Mouse (Mus musculus) midbrain, embryonic 16.5 days (tissue): ENCODE results near the gene Cop1. TPM values are rescaled to one million over a fixed set of nuclear protein-coding genes. Genes with fewer than 3 reads are reported as not detected.

ENCODE experiments used
- ATAC-seq: fragments of 200-750 bp; cut with Nextera tagmentation; 2 replicates; pipeline ENCODE4 v1.8.0; 2017; ENCODE audit warnings: moderate TSS enrichment
- H3K27ac ChIP-seq: fragments of 300-500 bp; sonication (generic); 2 replicates; pipeline ENCODE4 v1.5.1; 2014; ENCODE audit warnings: mild to moderate bottlenecking, low read length, mixed read lengths
- H3K27me3 ChIP-seq: fragments of 300-500 bp; sonication (generic); 2 replicates; pipeline ENCODE4 v1.6.1; 2014; ENCODE audit warnings: low read depth, low read length, mixed read lengths; ENCODE audit not compliant: control insufficient read depth, insufficient read depth
- H3K36me3 ChIP-seq: fragments of 300-500 bp; sonication (generic); 2 replicates; pipeline ENCODE4 v1.6.1; 2014; ENCODE audit warnings: mild to moderate bottlenecking, low read length, moderate library complexity, mixed read lengths; ENCODE audit not compliant: control insufficient read depth, insufficient read depth
- H3K4me1 ChIP-seq: fragments of 300-500 bp; sonication (generic); 2 replicates; pipeline ENCODE4 v1.6.1; 2014; ENCODE audit warnings: mild to moderate bottlenecking, low read length, mixed read lengths; ENCODE audit not compliant: control insufficient read depth, insufficient read depth
- H3K4me2 ChIP-seq: fragments of 300-500 bp; sonication (generic); 2 replicates; pipeline ENCODE4 v1.6.1; 2014; ENCODE audit warnings: mild to moderate bottlenecking, low read length, mixed read lengths
- H3K4me3 ChIP-seq: fragments of 300-500 bp; sonication (generic); 2 replicates; pipeline ENCODE4 v1.5.1; 2014; ENCODE audit warnings: low read depth, mild to moderate bottlenecking, low read length, moderate library complexity, mixed read lengths
- H3K9ac ChIP-seq: fragments of 300-500 bp; sonication (generic); 2 replicates; pipeline ENCODE4 v1.6.1; 2014; ENCODE audit warnings: low read depth, low read length, mixed read lengths
- H3K9me3 ChIP-seq: fragments of 300-500 bp; sonication (generic); replicated peaks from 2 replicates; pipeline ENCODE4 v1.6.1; 2014; ENCODE audit warnings: mild to moderate bottlenecking, low read length, mixed read lengths; ENCODE audit not compliant: control insufficient read depth, poor library complexity, severe bottlenecking
- WGBS: fragments of 180-500 bp; shearing (Covaris S2); extraction: QIAGEN DNeasy Blood & Tissue Kit; methylation state at CpG from one replicate; pipeline ENCODE4 v1.1.7; 2014; 5-methylcytosine and 5-hydroxymethylcytosine counted together
- polyA plus RNA-seq: library from polyadenylated mRNA; unstranded; fragments of >200 nt; fragmentation: Nextera tagmentation; extraction: Ambion mirVana; gene quantifications from 2 replicates; pipeline ENCODE4 v1.2.1, GENCODE M21; 2015

The Cop1 gene
- polyA plus RNA-seq, 1 experiment from 2014 or later = 14.0 TPM

DNA sequence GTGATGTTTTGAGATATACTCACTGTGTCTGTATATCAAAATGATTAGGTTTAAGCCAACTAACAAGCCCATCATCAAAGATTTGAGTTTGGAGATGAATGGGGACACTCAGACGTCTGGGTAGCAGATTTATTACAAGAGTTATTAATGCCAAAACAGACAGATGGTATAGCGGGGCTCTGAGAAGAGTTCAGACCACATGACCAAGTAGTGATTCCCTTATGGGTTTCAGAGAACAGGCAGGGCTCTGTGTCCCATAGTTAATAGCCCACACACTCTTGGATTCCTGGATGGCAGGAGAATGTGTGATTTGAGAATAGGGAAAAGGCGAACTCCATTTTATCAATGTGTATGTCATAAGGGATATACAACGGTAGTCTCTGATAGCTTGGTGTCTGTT, 98.9 kb downstream of the Cop1 start:
- no peak for ATAC-seq
- Histone ChIP-seq H3K4me3 (no peak overlapping the region), H3K27me3 (no peaks in the 10 kb centered on the region), H3K9me3 (no peaks in the 10 kb centered on the region), H3K4me2 (no peak overlapping the region), H3K4me1 (no peaks in the 10 kb centered on the region), H3K36me3 (peaks cover 5% of the 10 kb centered on the region), H3K27ac (no peak overlapping the region), H3K9ac (no peak overlapping the region)
- WGBS = 76% methylated on average over 4 of the region's 4 CpGs

DNA sequence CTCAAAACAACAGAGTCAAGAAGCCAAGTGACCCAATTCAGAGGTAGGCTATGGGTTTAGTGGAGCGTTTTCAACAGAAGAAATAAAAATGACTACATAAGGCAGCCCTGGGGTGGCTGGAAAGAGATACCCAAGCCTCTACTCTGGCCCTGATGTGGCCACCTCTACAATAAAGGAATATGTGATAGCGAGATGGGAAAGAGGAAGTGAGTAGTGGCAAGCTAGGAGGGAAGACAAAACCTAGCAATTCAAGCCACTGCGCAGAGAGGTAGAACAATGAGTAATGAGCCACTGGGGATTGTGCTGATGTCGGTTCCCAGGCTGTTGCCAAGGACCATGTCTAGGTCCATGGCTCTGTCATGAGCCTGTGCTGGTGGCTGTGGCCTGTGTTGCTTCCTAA, 102.0 kb downstream of the Cop1 start:
- 90% methylated on average over 4 of the region's 4 CpGs for WGBS
- ATAC-seq = no peak; the same call in 1 of the 2 replicates
- no peak overlapping the region for H3K4me2 ChIP-seq

DNA sequence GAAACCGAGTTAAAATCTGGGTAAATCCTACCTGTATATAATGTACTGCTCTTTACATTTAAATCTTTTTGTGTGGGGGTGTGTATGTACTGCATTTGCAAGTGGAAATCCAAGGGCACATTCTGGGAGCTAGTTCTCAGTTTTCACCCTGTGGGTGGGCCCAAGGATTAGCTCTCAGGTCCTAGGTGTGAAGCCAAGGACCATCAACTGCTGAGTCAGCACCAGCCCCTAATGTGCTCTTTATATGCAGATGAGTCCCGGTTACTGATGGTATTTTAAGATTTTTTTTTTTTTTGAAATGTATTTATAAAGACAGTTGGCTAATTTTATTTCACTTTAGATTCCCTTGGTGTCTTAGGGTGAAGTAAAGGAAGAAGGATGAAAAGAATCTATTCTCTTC, 110.2 kb downstream of the Cop1 start:
- H3K27me3 ChIP-seq = no peaks in the 10 kb centered on the region
- no peak overlapping the region for H3K27ac ChIP-seq
- H3K4me3 ChIP-seq = no peak overlapping the region
- no peaks in the 10 kb centered on the region for H3K9me3 ChIP-seq
- H3K4me2 ChIP-seq = no peak overlapping the region
- ATAC-seq = no peak
- H3K36me3 ChIP-seq = peaks cover 10% of the 10 kb centered on the region
- 81% methylated on average over 2 of the region's 2 CpGs for WGBS
- no peaks in the 10 kb centered on the region for H3K4me1 ChIP-seq
- H3K9ac ChIP-seq = no peak overlapping the region

More for the DNA sequence above, 102.0 kb downstream of the Cop1 start:
- Histone ChIP-seq H3K4me3 (no peak overlapping the region), H3K9ac (no peak overlapping the region), H3K36me3 (peaks cover 5% of the 10 kb centered on the region), H3K9me3 (no peaks in the 10 kb centered on the region), H3K27me3 (no peaks in the 10 kb centered on the region), H3K4me1 (no peaks in the 10 kb centered on the region), H3K27ac (no peak overlapping the region)

DNA sequence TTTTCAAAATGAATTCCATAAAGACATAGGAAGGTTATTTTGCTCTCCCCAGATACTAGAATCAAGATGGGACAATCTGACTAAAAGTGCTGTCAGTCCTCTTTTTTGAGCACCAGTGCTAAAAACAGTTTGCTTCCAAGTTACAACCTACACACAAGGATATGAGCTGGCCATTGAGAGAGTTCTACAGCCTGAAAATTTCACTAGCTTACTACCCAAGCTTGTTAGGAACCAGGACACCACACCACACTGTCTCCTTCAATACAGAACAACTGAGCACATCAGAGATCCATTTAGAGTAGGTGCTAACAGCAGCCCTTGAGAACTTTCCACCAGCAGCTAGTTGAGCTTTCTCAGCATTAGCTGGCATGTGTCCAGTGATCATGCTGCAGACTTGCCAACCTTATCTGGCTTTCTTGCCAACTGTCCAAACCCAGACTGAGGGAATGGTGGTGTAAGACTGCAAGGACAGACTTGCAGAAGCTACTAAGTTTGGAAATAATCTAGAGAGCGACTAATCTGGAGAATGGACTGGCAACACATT, 123.0 kb downstream of the Cop1 start:
- Histone ChIP-seq H3K9me3 (no peaks in the 10 kb centered on the region), H3K4me1 (no peaks in the 10 kb centered on the region), H3K9ac (no peak overlapping the region), H3K27me3 (no peaks in the 10 kb centered on the region), H3K36me3 (0 out of 2 replicates have a peak, but pooled peaks cover 4% of the 10 kb centered on the region), H3K27ac (no peak overlapping the region), H3K4me3 (no peak overlapping the region), H3K4me2 (no peak overlapping the region)
- 97% methylated on average over 1 of the region's 1 CpGs for WGBS
- no peak for ATAC-seq

DNA sequence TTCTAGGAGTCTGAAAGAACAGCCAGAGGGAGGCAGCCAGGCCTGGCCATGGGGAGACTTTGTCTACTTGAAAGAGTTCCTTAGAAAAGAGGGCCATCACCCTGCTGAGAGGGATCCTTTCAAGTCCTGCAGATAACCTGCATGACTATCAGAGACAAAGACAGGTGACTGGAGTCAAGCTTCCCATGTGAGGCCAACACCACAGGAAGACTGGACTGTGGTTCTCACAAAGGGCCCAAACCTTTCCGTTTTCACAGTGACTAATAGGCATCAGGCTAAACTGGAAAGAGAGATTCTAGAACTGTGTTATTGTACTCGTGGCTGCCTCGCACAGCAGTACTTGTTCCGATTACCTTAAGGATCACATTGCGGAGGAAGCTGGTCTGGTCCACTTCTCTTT, 126.6 kb downstream of the Cop1 start:
- no peak overlapping the region for H3K4me2 ChIP-seq
- no peak overlapping the region for H3K27ac ChIP-seq
- no peaks in the 10 kb centered on the region for H3K9me3 ChIP-seq
- WGBS = 62% methylated on average over 5 of the region's 5 CpGs
- no peak overlapping the region for H3K4me3 ChIP-seq
- 0 out of 2 replicates have a peak, but pooled peaks cover 3% of the 10 kb centered on the region for H3K36me3 ChIP-seq
- no peak overlapping the region for H3K9ac ChIP-seq
- H3K4me1 ChIP-seq = no peaks in the 10 kb centered on the region
- ATAC-seq = peak; percentile 68; the same call in 1 of the 2 replicates
- no peaks in the 10 kb centered on the region for H3K27me3 ChIP-seq

DNA sequence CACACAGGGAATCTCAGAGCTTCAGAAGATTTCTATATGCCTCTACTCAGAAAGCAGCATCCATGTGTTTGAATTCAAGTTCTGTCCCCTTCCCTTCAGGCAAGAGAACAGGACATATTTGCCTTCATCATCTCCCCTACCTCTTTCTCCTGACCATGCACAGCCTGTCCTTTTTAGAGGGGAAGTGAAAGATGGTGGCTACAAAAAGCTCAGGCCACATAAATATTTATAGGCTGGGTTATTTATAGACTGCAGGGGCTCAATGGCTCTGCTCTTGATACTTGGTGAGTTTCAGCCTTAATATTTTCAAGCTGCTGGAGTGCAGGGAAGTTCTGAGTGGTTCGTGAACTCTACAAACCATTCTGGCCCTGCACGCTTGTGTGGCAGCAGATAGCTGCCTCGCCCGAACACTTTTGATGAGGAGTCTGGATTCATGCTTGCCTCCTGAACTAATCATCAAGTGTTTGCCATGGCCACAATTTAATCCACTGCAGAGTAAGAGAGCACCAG, 139.8 kb downstream of the Cop1 start:
- Histone ChIP-seq H3K27me3 (no peaks in the 10 kb centered on the region), H3K9ac (no peak overlapping the region), H3K4me1 (no peaks in the 10 kb centered on the region), H3K4me3 (no peak overlapping the region), H3K9me3 (no peaks in the 10 kb centered on the region), H3K27ac (no peak overlapping the region), H3K36me3 (no peaks in the 10 kb centered on the region), H3K4me2 (no peak overlapping the region)
- WGBS = 83% methylated on average over 4 of the region's 4 CpGs
- ATAC-seq = no peak

DNA sequence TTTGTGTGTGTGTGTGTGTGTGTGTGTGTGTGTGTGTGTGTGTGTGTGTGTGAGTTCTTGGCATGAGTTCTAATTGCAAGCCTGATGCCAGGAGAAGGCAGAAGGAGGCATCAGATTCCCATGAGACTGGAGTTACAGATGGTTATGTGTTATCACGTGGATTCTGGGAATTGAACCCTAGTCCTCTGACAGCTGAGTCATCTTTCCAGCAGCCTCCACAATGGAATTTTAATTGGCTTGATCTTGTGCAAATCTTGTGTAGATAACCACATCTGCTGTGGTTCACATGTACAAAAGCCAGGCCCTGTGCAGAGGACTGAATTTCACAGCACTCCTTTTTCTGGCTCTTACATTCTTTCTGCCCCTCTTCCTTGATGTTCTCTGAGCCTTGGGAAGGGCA, 150.1 kb downstream of the Cop1 start:
- Histone ChIP-seq H3K4me1 (no peaks in the 10 kb centered on the region), H3K27me3 (no peaks in the 10 kb centered on the region), H3K4me3 (no peak overlapping the region), H3K9me3 (no peaks in the 10 kb centered on the region), H3K36me3 (no peaks in the 10 kb centered on the region), H3K4me2 (no peak overlapping the region), H3K27ac (no peak overlapping the region), H3K9ac (no peak overlapping the region)
- ATAC-seq = no peak
- 73% methylated on average over 1 of the region's 1 CpGs for WGBS

DNA sequence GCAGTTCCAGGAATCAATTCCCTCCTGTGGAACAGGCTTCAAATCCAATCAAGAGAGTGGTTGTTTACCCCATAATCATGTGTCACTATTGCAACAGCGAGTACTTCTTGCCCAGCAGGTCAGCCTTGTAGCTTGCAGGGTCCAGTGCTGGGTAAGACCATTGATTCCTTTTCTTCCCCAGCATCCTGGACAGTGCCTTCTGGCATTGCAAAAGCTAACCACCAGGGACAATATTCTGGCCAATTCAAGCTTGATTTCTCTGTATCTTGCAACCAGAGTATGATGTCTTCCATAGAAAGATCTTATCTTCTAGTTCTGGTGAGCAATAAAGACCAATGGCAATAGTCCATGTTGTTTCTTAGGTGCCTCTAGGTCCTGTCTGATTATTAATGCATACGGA, 150.8 kb downstream of the Cop1 start:
- Histone ChIP-seq H3K4me1 (no peaks in the 10 kb centered on the region), H3K27ac (no peak overlapping the region), H3K4me2 (no peak overlapping the region), H3K9me3 (no peaks in the 10 kb centered on the region), H3K27me3 (no peaks in the 10 kb centered on the region), H3K36me3 (no peaks in the 10 kb centered on the region), H3K9ac (no peak overlapping the region), H3K4me3 (no peak overlapping the region)
- no peak for ATAC-seq
- 86% methylated on average over 2 of the region's 2 CpGs for WGBS

DNA sequence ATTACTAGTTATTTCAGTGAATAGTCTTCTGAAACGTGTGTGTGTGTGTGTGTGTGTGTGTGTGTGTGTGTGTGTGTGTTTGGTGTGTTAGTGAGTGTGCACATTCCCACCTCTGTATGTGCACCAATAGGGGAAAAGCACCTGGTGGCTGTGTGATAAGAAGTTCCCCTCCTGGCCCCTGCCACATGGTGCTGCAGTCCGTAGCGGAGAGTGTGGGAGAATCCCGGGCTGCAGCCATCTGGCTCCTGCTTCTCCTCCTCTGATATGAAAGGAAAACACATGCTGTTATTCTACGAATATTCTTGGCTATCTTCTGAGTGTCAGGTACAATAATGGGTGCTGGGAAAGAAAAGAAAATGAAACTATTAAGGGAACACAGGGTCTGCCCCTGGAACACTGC, 154.3 kb downstream of the Cop1 start:
- H3K9me3 ChIP-seq = no peaks in the 10 kb centered on the region
- 62% methylated on average over 5 of the region's 5 CpGs for WGBS
- ATAC-seq = no peak

More for the DNA sequence above, 154.3 kb downstream of the Cop1 start:
- Histone ChIP-seq H3K27me3 (no peaks in the 10 kb centered on the region), H3K4me2 (no peak overlapping the region), H3K36me3 (no peaks in the 10 kb centered on the region), H3K27ac (no peak overlapping the region), H3K9ac (no peak overlapping the region), H3K4me1 (no peaks in the 10 kb centered on the region), H3K4me3 (no peak overlapping the region)
